Mouse (Mus musculus) gastrocnemius, adult 2 months (tissue): Measurements from ENCODE around the gene Esrra. TPM values are rescaled to one million over a fixed set of nuclear protein-coding genes. Genes with fewer than 3 reads are reported as not detected.

ENCODE experiments used
- DNase-seq: peaks from one replicate; pipeline ENCODE4 v3.0.0; 2022
- H3K27ac ChIP-seq: fragments of 200-600 bp; 2 replicates; pipeline ENCODE4 v1.8.1; 2022; ENCODE audit warnings: mild to moderate bottlenecking
- H3K4me3 ChIP-seq: fragments of 200-600 bp; 2 replicates; pipeline ENCODE4 v1.8.1; 2022; ENCODE audit warnings: mild to moderate bottlenecking, moderate library complexity
- CTCF ChIP-seq: fragments of 200-600 bp; IDR thresholded peaks from 2 replicates; pipeline ENCODE4 v1.8.1; 2022; ENCODE audit warnings: antibody characterized with exemption, mild to moderate bottlenecking, moderate library complexity
- intact Hi-C: fragments of 180-260 bp; cut with DNase I; formaldehyde crosslinking; loops from one replicate; pipeline ENCODE4 v1.15.1; 2025
- total RNA-seq, 2 experiments: library from RNA; stranded (reverse); gene quantifications; 2 replicates each; pipeline ENCODE4 v1.2.3; 2021

The Esrra gene
- total RNA-seq, 2 experiments from 2014 or later, result 80.0 to 108 TPM

- intact Hi-C loops, result loop anchor here (1.0 kb wide), 1 partner anchor 9 kb away; the partner anchor contains the start of gene Gpr137
- no peak for TF ChIP-seq CTCF
Measured at GRCm38 (mm10) chr19:6951381-6951968, 29.9 kb upstream of the Esrra start.

GRCm38 (mm10) chr19:6950613-6951153 lies 29.1 kb upstream of the Esrra start:
- Histone ChIP-seq H3K27ac (peak overlapping the region; percentile 100), H3K4me3 (peak overlapping the region; percentile 82)
- TF ChIP-seq CTCF, result no peak
- intact Hi-C loops, result loop anchor here (1.0 kb wide), 1 partner anchor 8 kb away; the partner anchor contains the start of gene Gpr137
- DNase-seq, result peak; percentile 54

More at GRCm38 (mm10) chr19:6951381-6951968, 29.9 kb upstream of the Esrra start:
- peak; percentile 95 for DNase-seq
- H3K27ac ChIP-seq, result peak overlapping the region; percentile 100
- peak overlapping the region; percentile 82 for H3K4me3 ChIP-seq

DNA sequence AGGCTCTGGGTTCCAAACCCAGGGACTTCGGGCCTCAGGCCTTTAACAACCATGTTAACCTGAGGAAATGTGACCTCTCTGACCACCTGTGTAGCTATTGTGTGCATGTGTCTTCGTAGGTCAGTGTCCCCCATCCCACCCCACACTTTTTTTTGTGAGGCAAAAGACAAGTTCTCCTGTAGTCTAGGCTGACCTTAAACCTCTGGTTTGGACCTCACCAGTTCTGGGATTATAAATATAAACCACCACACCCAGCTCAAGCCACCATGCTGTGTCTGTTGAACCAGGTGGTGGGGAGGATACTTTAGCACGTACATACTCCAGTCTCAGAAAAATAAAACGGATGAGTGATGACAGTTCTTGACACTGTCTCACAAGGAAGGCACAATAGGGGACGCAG lies 28.3 kb upstream of the Esrra start:
- no peak for TF ChIP-seq CTCF
- no peak for DNase-seq
- H3K4me3 ChIP-seq, result peak overlapping the region; percentile 82
- no peak overlapping the region; the same call in 1 of the 2 replicates for H3K27ac ChIP-seq
- intact Hi-C loops, result no loop called here

DNA sequence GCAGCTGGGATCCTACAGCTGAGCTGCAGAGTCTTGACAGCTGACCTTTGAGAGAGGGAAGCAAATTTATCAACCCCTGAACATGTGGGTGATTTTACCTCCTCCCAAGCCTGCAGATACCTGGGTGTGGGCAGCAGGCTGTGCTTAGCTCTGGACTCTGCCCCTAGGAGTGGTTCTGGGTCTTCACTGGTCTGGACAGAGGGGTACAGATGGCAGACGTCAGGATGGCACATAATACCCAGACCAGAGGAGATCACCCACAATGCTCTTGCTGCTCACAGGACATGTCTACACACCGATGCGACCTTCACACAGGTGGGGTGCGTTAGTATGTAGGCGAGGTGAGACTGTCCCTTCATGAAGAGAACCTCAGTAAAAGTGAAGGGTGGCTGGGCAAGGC lies 27.9 kb upstream of the Esrra start:
- no peak for TF ChIP-seq CTCF
- intact Hi-C loops, result no loop called here
- H3K27ac ChIP-seq, result no peak overlapping the region
- DNase-seq, result no peak
- H3K4me3 ChIP-seq, result no peak overlapping the region

DNA sequence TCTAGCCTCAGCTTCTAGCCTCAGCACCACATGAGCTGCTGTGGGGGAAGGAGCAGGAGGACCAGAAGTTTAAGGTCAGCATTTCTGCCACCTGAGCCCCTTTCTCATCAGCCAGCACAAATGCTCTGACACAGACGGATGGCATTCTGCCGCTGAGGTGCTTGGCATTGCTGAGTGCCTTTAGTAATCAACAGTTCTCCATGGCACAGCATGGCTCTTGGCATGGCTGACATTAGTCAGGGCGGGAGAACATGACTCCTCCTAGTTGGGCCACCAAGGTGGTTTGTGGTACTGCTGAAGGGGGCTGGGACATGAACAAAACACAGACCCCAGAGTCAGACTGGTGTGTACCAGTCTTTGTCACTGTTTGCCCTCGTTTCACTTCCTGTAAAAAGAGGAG lies 26.6 kb upstream of the Esrra start:
- DNase-seq, result no peak
- no peak overlapping the region for H3K4me3 ChIP-seq
- no peak overlapping the region for H3K27ac ChIP-seq
- TF ChIP-seq CTCF, result no peak
- intact Hi-C loops, result no loop called here

GRCm38 (mm10) chr19:6947742-6948141 lies 26.1 kb upstream of the Esrra start:
- H3K4me3 ChIP-seq, result no peak overlapping the region
- DNase-seq, result no peak
- intact Hi-C loops, result no loop called here
- no peak for TF ChIP-seq CTCF
- no peak overlapping the region for H3K27ac ChIP-seq

DNA sequence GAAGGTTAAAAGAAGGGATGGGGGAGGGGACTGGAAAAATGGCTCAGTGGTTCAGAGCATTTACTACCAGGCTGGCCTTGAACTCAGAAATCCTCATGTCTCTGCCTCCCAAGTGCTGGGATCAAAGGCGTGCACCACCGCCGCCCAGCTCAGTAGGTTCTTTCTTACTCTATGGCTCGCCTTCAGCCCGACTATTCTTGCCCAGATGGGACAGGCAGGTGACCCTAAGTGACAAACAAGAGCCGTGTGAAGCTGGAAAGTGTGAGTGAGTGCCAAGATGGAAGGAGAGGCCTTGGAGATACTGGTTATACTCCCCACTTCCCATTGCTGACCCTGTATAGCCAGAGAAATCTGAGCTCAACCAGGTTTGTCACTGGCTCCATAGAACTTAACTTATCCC lies 22.1 kb upstream of the Esrra start:
- intact Hi-C loops, result no loop called here

DNA sequence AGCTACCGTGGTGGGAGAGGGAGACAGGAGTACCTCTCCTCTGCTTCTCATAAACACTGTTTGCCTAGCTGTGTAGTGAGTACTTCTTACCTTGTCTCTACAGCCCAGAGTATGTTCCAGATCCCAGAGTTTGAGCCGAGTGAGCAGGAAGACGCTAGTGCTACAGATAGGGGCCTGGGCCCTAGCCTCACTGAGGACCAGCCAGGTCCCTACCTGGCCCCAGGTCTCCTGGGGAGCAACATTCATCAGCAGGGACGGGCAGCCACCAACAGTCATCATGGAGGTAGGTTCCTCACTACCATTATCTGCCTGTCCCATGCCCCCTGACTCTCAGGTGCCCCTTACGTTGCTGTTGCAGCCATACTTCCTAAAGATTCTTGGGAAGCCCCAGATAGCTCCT lies 21.2 kb upstream of the Esrra start:
- intact Hi-C loops, result loop anchor here (1.0 kb wide), 1 partner anchor 9 kb away; no protein-coding TSS in a partner anchor
- TF ChIP-seq CTCF, result no peak
- Histone ChIP-seq H3K27ac (peak overlapping the region; percentile 95), H3K4me3 (peak overlapping the region; percentile 93)
- no peak for DNase-seq

More for the DNA sequence above, 22.1 kb upstream of the Esrra start:
- Histone ChIP-seq H3K4me3 (no peak overlapping the region), H3K27ac (no peak overlapping the region)
- no peak for DNase-seq
- no peak for TF ChIP-seq CTCF

- peak within 1 kb of the TSS; percentile 93 for H3K4me3 ChIP-seq
- intact Hi-C loops, result loop anchor here (1.0 kb wide), 1 partner anchor 9 kb away; no protein-coding TSS in a partner anchor
- no peak for TF ChIP-seq CTCF
- H3K27ac ChIP-seq, result peak within 1 kb of the TSS; percentile 95
- DNase-seq, result peak; percentile 98
Measured at GRCm38 (mm10) chr19:6942249-6942691, 20.7 kb upstream of the Esrra start, which contains the start of gene Gpr137. TSS of gene Gpr137 (minus strand) at chr19:6942480.

DNA sequence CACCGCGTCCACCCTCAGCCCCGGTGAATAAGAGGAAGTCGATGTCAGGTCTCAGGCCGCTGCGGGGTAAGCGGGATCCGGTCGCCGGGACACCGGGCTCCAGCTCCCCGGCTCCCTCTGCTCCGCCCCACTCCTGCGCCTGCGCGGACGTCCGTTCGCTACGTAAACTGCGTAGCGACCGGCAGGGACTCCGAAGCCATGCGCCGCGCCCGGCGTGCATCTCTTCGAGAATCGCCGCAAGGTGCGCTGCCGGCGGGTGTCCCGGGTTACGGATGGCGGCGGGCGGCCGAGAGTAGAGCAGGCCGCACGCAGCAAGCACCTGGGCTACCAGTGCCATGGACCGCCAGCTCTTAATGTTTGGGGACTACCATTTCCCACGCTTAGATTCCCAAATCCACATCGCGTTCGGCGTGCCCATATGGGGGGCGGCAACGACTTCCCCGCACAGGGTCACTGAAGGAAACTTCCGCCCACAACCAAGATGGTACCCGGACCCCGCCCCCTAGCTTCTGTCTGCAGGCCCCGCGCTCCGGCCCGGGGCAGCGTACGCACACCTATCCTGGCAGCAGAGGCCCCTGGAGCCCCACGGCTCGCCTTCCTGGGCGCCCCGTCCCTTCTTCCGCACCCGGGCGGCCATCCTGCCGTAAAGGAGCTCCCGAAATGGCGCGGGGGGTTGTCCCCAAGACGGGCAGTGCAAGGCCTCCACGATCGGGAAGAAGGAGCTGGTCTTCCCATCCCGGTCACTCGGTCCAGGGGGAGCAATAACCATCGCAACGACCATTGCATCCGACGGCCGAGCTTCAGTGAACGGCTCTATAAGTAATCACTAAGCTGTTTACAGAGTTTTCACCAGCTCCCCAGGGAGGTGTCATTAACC lies 20.0 kb upstream of the Esrra start, which contains the start of gene Bad:
Gene Bad, plus strand, starts transcription at position 490 of the 877 bp plus-strand sequence.
- TF ChIP-seq CTCF, result peak; percentile 34
- intact Hi-C loops, result loop anchor here (1.0 kb wide), 1 partner anchor 10 kb away; no protein-coding TSS in a partner anchor
- peak within 1 kb of the TSS; percentile 95 for H3K27ac ChIP-seq
- DNase-seq, result peak; percentile 96
- peak within 1 kb of the TSS; percentile 93 for H3K4me3 ChIP-seq

GRCm38 (mm10) chr19:6940396-6941351 lies 19.1 kb upstream of the Esrra start:
- peak overlapping the region; percentile 93 for H3K4me3 ChIP-seq
- H3K27ac ChIP-seq, result peak overlapping the region; percentile 95
- DNase-seq, result no peak
- no peak for TF ChIP-seq CTCF
- intact Hi-C loops, result no loop called here
